18 mouse cellular contexts compared by ENCODE assay signal in the genomic region with DNA sequence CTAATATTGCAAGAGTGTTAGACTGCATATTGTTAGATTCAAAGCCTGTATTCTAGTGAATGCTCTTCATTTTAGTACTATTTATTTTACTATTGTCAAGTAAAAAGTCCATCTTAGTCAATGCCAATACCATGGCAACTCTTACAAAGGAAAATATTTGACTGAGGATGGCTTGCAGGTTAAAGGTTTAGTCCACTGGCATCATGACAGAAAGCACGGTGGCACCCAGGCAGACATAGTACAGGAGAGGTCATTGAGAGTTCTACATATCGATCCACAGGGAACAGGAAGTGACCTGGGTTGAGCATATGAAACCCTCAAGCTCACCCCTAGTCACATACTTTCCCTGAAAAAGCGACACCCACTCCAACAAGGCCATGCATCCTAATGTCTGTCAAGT. TPM values are rescaled to one million over a fixed set of nuclear protein-coding genes. Genes with fewer than 3 reads are reported as not detected.
"Had no signal": no experiment of that assay in that cellular context is flagged by ENCODE, and none has a peak within 500 bp of the region (broad histone marks: within the 10 kb centered on the region; RNA-seq: fewer than 3 reads in every experiment).

No protein-coding gene starts in this region.

- H3K4me3 ChIP-seq: neural tube, embryonic 13.5 days; neural tube, embryonic 15.5 days; stomach, embryonic 15.5 days had no signal

- H3K9me3 ChIP-seq: neural tube, embryonic 13.5 days; neural tube, embryonic 15.5 days; stomach, embryonic 15.5 days had no signal

- H3K27me3 ChIP-seq: stomach, embryonic 15.5 days had no signal

- H3K9ac ChIP-seq: neural tube, embryonic 13.5 days; neural tube, embryonic 15.5 days; stomach, embryonic 15.5 days had no signal

- H3K27ac ChIP-seq: neural tube, embryonic 13.5 days; neural tube, embryonic 15.5 days; stomach, embryonic 15.5 days; stomach, postnatal 0 days had no signal

- H3K4me1 ChIP-seq: neural tube, embryonic 13.5 days; neural tube, embryonic 15.5 days; stomach, embryonic 15.5 days had no signal

- H3K4me2 ChIP-seq: neural tube, embryonic 13.5 days; neural tube, embryonic 15.5 days; stomach, embryonic 15.5 days had no signal

- H3K36me3 ChIP-seq: neural tube, embryonic 13.5 days; neural tube, embryonic 15.5 days; stomach, embryonic 15.5 days had no signal

- DNase-seq: retina, postnatal 1 day; right cerebral cortex, adult 18-20 months; right cerebral cortex, postnatal 14 days; right cerebral cortex, postnatal 25 days; right cerebral cortex, postnatal 4 days; spleen, adult 18-20 months; thymus, adult 18-20 months; thymus, adult 2 months; thymus, postnatal 14 days; thymus, postnatal 25 days; thymus, postnatal 36 days; thymus, postnatal 4 days had no signal

RNA-seq across cellular contexts. Expression of gene Pak3, which starts 13.9 kb away (rescaled TPM):
- total RNA-seq: neutrophil, adult 5-6 weeks had no signal
- polyA plus RNA-seq: small intestine, adult 2 months had no signal
